Mouse (Mus musculus): ENCODE measurements around the gene Prpf40a. TPM values are rescaled to one million over a fixed set of nuclear protein-coding genes. Genes with fewer than 3 reads are reported as not detected.

Gene Prpf40a
- polyA plus RNA-seq (2012; rRNA removed; ENCODE audit: low replicate concordance): 22.0 and 29.8 TPM in 2 replicates

DNA sequence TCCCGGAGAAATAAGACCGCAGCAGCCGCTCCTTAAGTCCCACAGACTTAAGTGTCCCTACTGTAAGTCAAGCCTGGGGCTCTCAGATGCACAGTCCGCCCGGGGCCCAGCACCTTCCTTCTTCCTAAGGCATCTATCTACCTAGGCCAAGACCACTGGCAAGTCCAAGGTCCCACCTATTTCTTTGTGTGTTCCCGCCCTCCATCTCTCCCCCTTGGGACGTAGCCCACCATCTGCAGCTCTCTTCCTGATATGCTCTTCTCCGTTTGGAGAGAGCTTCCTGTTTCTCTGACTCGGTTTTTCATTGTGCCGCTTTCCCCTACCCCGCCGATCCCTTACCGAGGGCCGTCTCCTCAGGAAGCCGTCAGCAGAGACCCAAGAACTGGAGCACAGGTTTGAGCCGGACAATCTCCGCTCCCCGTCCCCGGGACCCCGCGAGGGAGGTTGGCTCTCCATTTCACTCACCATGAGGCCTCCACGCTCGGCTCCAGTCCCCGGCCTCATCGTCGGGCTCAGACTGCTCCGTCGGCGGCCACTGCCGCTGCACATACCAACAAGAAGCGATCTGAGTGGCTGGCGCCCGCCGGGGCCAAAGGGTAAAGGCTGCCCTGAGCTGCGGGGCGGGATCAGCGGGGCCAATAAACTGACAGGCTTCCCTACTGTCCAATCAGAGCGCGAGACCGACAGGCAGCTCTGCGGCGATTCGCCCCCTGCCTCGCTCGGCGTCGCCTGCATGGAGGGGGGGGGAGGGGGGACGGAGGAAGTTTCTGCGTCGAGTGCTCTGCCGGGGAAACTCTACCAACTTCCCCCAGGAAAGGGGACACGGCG lies at the start of gene Prpf40a:
Gene Prpf40a (minus strand): TSS at position 601 of the 828 bp plus-strand sequence.

DNA sequence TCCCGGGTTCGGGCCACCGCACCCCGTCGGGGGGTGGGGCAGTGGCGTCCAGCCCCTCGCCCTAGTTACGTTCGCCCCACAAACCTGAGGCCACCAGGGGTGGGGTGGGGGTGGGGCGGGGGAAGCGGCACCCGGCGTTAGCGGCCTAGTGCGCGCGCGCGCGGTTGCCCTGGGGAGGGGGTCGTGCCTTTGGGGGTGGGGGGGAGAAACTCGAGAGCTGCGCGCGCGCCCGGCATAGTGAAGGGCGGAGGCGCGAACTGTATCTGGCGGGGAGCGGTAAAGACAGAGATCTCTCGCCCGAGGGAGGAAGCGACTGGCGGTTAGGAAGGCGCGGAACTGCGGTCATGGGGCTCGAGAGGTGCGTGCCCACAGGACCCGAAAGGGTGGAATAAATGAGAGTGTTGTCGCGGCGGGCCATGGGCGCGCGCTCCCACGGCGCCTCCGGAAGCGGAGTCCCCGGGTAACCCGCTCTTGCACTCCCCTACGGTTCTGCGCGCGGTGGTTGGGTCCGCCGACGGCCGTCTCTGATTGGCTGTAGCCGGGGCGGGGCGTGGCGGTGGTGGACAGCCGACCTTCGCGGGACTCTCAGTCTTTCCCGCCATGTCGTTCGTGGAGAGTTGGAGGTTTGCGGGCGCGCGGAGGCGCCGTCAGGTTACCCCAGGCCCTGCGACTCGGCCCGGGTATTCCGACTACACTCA lies 588 bp upstream of the Prpf40a start, which contains the start of gene Arl6ip6:
Gene Arl6ip6 (plus strand): TSS at position 204 of the 698 bp plus-strand sequence.

Other genes with a start within 250 kb of the Prpf40a start
- gene Arl6ip6, start 442 bp upstream of the Prpf40a start, polyA plus RNA-seq (2012; rRNA removed; ENCODE audit: low replicate concordance): 7.3 and 9.2 TPM in 2 replicates